Mouse (Mus musculus) liver, postnatal 0 days (tissue): ENCODE results near the gene Qrich2.
A peak's percentile ranks its signal among the peaks of the same experiment; 100 is the strongest.

Experiments used
- CTCF ChIP-seq: sonication (generic); IDR thresholded peaks from 2 replicates; pipeline ENCODE4 v1.5.1; 2016; ENCODE audit warnings: antibody characterized with exemption, low read depth
- EP300 ChIP-seq: IDR thresholded peaks from 2 replicates; pipeline ENCODE4 v1.6.1; 2016; ENCODE audit warnings: antibody characterized with exemption, low read depth, mild to moderate bottlenecking

- no peak for TF ChIP-seq CTCF
- TF ChIP-seq EP300, result 0 out of 2 replicates have a peak, but pooled peaks have one; percentile 15
These were observed 57.0 kb downstream of the Qrich2 start for GRCm38 (mm10) chr11:116409008-116409407.
